Mouse (Mus musculus): ENCODE data around the gene Clstn1.
"Not testable (repeated sequence)": the region's sequence is repeated elsewhere in the genome, so short reads cannot be mapped to it uniquely, and the experiment has no call there.

Clstn1 gene

DNA sequence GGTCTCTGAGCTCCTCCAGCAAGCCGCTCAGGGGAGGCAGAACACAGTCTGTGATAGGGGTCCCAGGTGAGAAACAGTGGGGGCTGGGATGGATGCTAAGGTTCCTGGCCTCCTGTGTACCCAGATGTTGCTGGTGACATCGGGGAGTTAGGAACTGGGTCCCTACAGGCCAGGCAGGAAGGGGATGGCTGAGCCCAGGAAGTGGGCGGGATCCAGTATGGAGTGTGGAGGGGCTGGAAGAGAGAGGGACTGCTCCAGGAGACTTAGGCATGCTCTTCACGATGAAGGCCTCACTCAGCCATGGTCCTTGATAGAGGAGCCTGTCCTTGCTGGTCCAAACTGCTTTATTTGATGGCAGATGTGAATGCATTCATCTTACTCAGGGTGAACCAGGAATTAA, 13.9 kb downstream of the Clstn1 start:
- no peak for DNase-seq (ENCODE audit: extremely low read depth, low read depth)

DNA sequence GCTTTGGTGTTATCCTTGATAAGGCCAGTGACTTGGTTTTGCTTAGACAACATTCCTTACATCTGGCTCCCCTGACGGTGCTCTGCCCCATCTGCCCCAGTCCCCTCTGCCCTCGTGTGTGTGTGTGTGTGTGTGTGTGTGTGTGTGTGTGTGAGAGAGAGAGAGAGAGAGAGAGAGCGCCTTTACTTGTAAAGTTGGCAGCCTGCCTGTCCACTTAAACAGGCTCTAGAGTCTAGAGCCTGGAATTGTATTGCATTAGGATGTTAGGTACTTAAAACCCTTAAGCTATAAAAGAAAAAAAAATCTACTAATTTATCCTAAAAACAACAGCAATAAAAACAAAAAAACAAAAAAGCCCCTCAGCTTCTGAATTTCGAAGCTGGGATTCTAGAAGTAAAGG, 15.2 kb downstream of the Clstn1 start:
- DNase-seq (ENCODE audit: extremely low read depth, low read depth): no peak

DNA sequence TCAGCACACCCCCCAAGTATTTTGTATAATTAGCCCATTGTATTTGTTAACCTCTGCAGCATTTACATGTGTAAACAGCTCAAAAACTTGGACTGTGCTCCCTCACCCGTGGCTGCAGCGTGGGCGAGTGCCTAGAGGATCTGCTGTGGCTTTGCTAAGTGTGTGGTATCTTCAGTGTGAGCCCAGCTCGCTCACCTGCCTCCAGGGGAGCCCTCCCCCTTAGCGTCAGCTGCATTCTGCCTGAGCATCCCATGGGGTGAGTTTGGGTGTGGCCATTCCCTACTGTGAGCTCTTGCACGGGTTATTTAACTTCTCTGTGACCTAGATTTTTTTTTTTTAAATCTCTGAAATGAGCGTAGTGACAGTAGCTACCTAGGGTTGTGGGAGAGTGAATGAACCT, 16.0 kb downstream of the Clstn1 start:
- DNase-seq (ENCODE audit: extremely low read depth, low read depth): no peak

DNA sequence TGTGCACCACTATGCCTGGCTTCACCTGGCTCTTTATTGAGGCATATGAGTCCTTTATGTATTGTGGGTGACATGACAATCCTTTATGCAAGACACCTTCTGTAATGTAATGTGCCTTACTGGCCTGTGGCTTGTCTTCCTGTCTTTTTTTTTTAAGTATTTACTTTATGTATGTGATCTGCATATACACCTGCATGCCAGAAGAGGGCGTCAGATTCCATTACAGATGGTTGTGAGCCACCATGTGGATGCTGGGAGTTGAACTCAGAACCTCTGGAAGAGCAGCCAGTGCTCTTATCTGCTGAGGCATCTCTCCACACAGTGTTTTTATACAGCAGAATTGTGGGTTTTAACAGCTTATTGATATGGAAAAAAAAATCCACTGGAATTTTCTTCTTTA, 17.6 kb downstream of the Clstn1 start:
- DNase-seq (ENCODE audit: extremely low read depth, low read depth): no peak

DNA sequence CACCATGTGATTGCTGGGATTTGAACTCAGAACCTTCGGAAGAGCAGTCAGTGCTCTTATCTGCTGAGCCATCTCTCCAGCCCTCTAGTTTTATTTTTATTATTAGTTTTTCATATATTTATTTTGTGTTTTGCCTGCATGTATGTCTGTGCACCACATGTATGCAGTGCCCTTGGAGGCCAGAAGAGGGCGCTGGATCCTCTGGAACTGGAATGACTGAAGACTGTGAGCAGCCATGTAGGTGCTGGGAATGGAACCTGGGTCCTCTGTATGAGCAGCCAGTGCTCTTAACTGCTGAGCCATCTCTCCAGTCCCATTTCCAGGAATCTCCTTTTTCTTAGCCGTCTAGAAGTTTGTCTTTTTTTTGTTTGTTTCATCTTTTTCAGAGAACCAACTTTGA, 18.2 kb downstream of the Clstn1 start:
- no peak for DNase-seq (ENCODE audit: extremely low read depth, low read depth)

DNA sequence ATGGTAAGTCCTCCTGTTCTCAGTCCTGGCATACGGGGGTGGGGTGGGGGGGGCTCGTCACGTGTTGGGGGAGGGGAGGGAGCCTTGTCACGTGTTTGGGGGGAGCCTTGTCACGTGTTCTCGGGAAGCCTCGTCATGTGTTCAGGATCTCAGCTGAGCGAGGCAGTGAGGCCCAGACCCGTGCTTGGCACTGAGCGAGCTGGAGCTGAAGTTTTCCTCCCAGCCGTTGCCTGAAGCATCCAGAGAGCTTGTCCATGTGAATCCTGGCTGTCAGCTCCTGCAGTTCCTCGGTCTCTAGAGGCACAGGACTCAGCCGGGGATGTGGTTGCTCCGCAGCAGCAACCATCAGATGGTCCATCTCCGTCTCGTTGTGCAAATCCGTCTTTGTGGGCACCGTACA, 19.8 kb downstream of the Clstn1 start:
- no peak for DNase-seq (ENCODE audit: extremely low read depth, low read depth)

DNA sequence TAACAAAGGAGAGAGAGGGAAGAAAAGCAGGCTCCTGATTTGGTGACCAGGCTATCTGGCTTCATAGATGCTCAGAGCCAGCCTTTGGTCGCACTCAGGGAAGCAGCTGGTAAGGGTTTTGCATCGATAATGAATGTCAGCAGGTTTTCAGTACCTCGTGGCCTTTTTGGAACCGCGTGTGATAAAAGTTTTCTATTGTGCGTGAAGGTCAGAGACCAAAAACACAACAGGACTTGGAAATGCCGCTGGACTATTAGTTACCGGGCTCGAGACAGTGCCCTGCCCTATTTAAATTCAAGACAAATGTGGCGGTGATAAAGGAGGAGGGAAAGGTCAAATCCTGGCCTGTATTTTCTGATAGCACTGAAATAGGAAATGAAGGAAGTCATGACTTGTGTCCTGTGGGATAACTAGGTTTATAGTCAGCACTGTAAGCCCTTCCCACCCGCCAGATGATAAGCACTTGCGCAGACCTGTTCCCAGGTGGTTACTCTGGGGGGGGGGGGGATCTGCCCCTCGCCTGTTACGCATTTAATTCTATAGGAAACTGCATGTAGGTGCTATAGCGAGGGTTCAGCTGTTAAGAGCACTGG, 20.6 kb downstream of the Clstn1 start:
- DNase-seq (ENCODE audit: extremely low read depth, low read depth): no peak

DNA sequence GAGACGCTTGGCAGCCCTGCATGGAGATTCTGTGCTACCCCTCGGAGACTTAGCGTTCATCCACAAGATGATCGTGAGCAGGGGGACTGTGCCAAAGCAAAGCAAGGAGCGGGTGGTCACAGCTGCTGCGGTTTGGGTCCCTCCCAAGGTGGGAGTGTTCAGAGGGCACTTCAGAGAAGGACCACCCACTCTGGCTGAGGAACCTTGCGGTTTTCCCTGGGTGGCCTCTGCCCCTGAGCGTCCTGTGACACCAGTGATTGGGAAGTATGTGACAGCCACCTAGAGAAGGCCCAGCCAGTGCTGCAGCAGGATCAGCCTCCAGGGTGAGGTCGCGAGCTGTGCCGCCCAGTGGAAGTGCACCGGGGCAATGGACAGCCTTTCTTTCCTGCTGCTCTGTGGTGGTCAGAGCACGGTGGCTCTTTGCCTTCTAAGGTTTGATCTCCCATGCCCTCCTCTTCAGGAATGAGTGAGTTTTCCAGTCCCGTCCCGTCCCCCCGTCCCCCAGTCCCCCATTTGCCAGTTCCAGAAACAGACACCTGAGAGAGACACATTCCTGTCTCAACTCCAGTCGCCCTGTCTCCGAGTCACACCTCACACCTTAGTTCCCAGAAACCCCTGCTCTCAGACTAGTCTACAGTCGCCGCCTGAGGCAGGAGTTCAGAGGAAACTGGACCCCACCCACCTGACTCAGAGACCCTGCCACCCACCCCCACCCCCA, 21.5 kb downstream of the Clstn1 start:
- no peak for DNase-seq (ENCODE audit: extremely low read depth, low read depth)

DNA sequence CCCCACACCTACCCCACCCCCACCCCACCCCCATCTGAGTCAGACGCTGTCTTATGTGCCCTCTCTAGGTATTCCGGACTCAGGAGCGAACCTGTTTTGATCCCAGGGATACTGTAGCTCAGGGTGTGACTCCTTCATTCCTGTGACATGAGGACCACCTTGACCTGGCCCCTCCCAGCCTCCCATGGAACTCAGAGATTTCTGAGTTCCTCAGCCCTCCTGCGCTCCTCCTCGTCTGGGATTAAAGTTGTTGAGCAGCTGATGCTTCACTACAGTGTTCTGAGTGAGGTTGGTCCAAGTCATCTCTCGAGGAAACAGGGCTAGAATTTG, 22.0 kb downstream of the Clstn1 start:
- no peak for DNase-seq (ENCODE audit: extremely low read depth, low read depth)

DNA sequence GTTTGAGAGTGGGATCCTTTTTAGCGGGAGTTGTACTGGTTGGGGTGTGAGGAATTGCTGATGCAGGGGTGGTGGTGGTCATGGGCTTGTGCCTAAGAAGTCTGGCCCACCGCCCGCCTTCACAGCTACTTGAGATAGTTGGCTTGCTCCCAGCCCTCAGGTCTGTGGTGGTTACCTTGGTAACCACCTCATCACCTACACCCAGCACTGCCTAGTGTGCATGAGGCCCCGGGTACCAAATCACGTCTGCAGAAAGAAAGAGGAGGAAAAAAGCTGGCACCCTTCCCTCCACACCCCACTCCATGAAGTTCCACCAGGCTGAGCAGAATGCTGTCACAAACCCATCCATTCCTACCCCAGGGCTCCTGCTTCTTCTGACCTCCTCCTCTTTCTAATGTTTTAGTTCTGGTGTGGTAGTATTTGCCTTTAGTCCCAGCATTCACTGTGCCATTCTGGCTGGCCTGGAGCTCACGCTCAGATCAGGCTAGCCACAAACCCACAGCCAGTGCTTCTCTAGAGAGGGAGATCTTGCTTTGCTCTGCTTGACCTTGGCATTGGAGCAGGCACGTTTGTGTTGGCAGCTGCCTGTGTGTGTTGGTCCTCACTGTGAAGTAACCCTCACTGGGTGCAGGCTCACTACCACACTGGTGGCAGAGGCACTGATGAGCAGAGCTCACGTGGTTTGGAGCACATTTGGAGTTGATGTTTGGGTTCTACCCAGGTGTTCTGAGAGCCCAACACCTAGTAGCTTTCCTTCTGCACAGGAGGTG, 23.2 kb downstream of the Clstn1 start:
- DNase-seq (ENCODE audit: extremely low read depth, low read depth): no peak

DNA sequence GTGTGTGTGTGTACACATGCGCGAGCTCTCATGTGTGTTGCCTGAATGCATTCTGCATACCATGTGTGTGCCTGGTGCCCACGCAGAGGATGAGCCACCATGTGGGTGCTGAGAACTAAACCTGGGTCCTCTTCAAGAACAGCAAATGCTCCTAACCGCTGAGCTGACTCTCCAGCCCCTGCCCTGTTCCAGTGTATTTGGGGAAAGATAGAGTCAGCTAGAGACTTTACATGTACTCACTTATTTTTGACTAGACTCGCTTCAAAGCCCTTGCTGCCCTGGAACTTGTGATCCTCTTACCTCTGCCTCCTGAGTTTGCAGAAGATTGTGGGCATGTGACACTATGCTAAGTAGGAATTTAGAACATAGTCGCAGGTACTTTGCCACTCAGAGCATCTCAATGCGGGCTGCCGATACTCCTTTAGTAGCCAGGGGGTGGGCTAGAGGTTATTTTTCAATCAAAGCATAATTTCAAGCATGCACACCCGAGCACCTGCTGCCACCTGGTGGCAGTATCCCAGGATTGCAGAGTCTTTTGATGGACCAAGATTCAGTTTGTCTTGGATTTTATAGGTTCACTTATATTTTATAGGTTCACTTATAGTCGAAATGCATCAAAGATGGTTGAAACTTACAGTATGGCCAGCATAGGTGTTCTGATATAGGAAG, 25.2 kb downstream of the Clstn1 start:
- no peak for DNase-seq (ENCODE audit: extremely low read depth, low read depth)

DNA sequence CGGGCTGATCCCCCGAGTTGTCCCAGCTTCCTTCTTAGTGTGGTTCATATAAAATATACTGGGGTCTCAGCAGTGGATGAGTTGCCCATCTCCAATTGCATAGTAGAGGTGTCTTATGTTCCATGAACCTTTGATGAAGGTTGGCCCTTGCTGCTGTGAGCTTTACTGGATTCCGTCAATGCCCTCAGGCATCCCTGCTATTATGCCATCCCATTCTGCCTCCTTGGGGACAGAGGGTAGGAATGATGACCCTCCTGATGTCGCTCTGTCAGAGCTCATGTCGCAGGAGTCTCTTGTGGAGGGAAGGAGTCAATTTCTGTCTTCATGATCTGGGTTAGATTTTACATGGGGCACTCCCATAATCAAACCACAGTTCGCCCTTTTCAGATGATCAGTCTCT, 27.2 kb downstream of the Clstn1 start:
- DNase-seq (ENCODE audit: extremely low read depth, low read depth): not testable (repeated sequence)

DNA sequence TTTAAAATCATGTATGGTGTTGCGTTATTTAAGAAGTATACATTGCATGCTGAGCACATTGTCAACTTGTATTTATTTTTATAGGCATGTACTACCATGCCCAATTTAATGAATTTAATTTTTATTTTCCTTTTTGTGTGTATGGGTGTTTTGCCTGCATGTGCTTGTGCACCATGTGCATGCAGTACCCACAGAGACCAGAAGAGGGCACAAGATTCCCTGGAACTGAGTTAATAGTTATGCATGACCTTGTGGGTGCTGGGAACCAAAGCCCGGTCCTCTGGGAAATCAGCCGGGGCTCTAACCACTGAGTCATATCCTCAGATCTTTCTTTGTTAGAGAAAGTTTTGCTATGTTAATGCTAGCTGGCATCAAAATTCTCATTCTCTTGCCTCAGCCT, 28.6 kb downstream of the Clstn1 start:
- no peak for DNase-seq (ENCODE audit: extremely low read depth, low read depth)

DNA sequence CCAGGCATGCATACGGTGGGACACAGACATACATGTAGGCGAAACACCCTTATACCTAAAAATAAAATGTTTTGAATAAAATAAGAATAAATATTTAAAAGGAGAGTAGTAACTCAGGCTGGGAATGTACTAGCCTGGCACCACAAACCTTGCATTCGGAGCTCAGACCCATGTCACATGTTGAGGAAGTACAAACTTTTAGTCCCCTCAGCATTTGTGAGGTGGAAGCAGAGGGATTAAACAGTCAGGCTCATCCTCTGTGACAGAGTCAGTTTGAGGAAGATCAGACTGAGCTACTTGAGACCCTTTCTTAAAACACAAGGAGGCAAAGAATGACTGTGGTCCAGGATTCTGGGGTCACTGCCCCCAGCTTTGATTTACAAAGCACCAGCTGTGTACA, 30.7 kb downstream of the Clstn1 start:
- DNase-seq (ENCODE audit: extremely low read depth, low read depth): not testable (repeated sequence)

DNA sequence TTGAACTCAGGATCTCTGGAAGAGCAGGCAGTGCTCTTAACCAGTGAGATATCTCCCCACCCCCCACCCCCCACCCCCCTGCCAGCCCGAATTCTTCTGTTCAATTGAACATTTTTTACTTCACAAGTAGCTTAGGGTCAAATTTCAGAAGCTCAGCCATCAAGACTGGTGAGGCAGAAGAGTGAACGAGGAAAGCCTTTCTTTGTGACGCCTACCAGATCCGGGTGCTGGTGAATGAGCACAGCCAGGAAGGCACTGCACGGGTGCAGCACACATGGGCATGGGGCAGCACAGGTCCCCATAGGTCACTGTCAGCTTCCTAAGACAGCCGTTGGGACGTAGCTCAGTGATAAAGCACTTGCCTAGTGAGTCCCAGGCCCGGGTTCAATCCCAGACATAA, 33.7 kb downstream of the Clstn1 start:
- no peak for DNase-seq (ENCODE audit: extremely low read depth, low read depth)

DNA sequence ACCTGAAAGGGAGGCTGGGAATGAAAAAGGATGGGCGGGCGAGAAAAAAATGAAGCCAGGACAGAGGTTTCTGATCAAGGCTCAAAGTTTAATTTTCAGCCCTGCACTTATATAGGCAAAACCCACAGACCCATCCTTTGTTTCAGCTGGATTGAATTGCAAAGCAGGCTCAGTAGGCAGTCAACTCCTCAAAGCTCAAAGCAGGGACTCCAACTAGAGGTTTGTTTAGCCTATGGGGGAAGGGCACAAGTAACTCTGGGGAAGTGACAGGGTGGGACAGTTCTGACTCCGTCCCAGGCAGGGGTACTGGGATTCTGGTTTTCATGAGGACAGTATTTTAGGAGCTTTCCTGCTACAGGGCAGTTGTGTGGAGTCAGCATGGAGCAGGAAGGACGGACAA, 35.0 kb downstream of the Clstn1 start:
- no peak for DNase-seq (ENCODE audit: extremely low read depth, low read depth)

DNA sequence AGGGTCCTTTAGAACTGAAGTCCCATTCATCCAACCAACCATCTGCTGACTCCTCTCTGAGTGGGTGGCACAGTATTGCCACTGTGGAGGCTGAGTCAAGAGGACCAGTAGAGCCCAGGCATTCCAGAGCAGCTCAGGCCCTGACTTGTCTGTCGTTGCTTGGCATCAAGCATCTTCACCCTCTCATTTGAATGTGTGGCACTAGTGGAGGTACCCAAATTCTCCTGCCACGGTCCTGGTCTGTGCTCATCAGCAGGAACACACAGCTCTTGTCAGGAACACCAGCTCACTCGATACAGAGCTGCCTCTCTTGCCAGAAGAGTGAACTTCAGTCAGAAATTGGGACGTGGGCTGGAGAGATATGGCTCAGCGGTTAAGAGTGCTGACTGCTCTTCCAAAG, 37.4 kb downstream of the Clstn1 start:
- DNase-seq (ENCODE audit: extremely low read depth, low read depth): no peak

DNA sequence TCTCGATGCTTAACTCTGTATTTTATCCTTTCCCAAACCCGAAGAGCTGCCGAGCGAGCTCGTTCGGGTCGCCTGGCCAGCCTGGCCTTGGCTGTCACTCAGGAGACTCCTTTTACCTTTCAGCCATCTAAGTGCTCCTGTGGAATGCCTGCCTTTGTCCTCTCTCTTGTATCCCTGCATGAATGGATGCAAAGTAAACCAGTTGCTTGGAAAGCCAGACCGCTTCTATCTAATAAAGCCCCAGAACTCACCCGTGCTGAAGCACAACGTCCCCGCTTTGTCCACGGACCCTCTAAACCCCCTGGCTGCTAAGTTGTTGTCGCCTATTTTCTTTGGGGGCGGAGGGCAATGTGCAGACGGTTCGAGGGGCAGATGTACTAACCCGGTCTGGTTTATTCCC, 40.5 kb downstream of the Clstn1 start:
- DNase-seq (ENCODE audit: extremely low read depth, low read depth): no peak

DNA sequence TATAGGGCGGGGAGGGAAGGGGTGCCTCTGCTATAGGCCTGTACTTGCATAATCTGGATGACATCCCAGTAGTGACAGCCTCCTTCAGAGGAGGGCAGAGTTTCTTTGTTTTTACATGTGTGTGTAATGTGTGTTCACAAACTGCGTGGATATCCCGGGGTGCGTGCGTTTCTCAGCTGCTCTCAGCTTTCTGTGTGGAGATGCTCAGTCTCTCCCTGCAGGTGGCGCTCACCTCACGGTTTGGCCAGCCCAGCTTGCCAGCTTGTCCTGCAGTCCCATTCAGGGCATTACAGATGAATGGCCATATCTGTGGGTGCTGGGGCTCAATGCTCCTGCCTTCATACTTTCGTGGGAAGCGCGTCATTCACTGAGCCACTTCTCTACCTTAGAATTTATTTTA, 42.1 kb downstream of the Clstn1 start:
- DNase-seq (ENCODE audit: extremely low read depth, low read depth): no peak

DNA sequence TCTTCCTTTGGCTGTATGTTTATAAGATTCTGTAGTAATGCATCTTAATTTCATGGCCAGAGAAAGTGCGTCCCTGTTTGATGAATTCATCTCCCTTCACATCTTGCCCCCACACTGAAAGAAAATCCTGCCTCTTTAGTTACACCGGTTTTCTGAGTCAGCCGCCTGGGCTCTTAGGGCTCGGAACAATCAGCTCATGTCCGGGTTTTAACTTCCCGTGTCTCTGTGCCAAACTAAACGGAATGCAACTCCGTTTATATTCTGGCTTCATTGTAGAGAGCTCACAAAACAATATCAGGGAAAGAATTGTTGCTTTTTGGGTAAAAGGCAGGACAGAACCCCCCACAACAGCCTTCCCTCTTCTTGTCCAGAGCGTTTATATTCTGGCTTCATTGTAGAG, 42.5 kb downstream of the Clstn1 start:
- DNase-seq (ENCODE audit: extremely low read depth, low read depth): no peak

DNA sequence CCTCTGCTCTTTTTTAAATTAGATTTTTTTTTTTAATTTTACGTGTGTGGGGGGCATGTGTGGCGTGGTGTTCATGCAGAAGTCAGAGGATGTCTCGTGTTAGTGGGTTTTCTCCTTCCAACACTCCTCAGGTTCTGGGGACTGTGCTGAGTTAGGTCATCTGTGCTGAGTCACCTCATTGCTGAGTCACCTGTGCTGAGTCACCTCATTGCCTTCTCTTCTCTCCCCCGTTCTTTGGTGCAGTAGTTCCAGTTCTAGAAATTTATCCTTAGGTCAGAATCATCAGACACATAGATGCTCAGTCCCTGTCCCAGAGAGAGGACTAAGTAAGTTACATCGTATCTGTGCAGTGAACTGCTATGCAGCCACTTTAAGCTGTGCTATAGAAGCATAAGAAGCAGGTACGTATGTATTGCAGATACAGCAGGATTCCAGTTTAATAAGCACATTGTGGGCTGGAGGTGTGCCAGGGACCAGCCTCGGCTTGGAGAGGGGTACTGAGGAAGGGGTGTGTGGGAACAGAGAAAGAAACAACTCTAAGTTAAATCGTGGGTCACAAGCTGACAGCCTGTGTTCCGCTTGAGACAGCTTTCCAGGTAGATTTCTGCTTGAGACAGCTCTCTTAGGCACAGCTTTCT, 46.5 kb downstream of the Clstn1 start:
- DNase-seq (ENCODE audit: extremely low read depth, low read depth): no peak

DNA sequence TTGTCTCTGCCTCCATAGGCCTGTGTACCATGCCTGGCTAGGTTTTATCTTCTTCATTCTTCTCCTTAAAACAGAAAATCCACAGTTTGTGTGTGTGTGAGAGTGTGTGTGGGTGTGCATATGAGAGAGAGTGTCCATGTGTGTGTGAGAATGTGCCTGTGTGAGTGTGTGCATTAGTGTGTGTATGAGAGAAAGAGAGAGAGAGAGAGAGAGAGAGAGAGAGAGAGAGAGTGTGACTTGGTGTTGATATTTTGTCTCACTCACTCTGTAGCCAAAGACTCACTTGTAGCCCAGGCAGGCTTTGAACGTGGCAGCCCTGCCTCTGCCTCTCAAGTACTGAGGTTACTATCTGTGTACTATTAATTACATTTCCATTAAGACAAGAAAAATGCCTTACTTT, 47.9 kb downstream of the Clstn1 start:
- no peak for DNase-seq (ENCODE audit: extremely low read depth, low read depth)

Measured in MEL-GATA-1-ER (cell line).